Mouse (Mus musculus): ENCODE results near the gene Eif5a2. TPM values are rescaled to one million over a fixed set of nuclear protein-coding genes. Genes with fewer than 3 reads are reported as not detected.
A peak's percentile ranks its signal among the peaks of the same experiment; 100 is the strongest.

Eif5a2 gene
- total RNA-seq, 2 experiments from 2014 or later: 20.5 to 21.4 TPM

- DNase-seq (ENCODE audit: low spot score in 2 of 2): peak; percentile 94 to 98
Observed at GRCm38 (mm10) chr3:28805301-28806097, 24.4 kb downstream of the Eif5a2 start, which contains the start of gene Rpl22l1. Gene Rpl22l1, plus strand, starts transcription at chr3:28805436.

- DNase-seq (ENCODE audit: low spot score in 2 of 2): no peak
Observed at GRCm38 (mm10) chr3:28808039-28808643, 27.1 kb downstream of the Eif5a2 start.

GRCm38 (mm10) chr3:28811441-28811840, 30.4 kb downstream of the Eif5a2 start:
- DNase-seq (ENCODE audit: low spot score in 2 of 2): no peak

- peak in 1 of 2 experiments; percentile 64 for DNase-seq (ENCODE audit: low spot score in 2 of 2)
Observed at GRCm38 (mm10) chr3:28814361-28814760, 33.3 kb downstream of the Eif5a2 start.

- DNase-seq (ENCODE audit: low spot score in 2 of 2): no peak
Observed at GRCm38 (mm10) chr3:28816010-28816540, 35.0 kb downstream of the Eif5a2 start.

GRCm38 (mm10) chr3:28826272-28826671, 45.2 kb downstream of the Eif5a2 start:
- no peak for DNase-seq (ENCODE audit: low spot score in 2 of 2)

- no peak for DNase-seq (ENCODE audit: low spot score in 2 of 2)
Observed at GRCm38 (mm10) chr3:28827605-28828004, 46.5 kb downstream of the Eif5a2 start.

- DNase-seq (ENCODE audit: low spot score in 2 of 2): no peak
Observed at GRCm38 (mm10) chr3:28829454-28829853, 48.4 kb downstream of the Eif5a2 start.

- DNase-seq (ENCODE audit: low spot score in 2 of 2): no peak
Observed at GRCm38 (mm10) chr3:28836796-28837371, 55.8 kb downstream of the Eif5a2 start.

GRCm38 (mm10) chr3:28841886-28842649, 61.0 kb downstream of the Eif5a2 start:
- DNase-seq (ENCODE audit: low spot score in 2 of 2): no peak

GRCm38 (mm10) chr3:28843231-28843630, 62.2 kb downstream of the Eif5a2 start:
- DNase-seq (ENCODE audit: low spot score in 2 of 2): no peak

GRCm38 (mm10) chr3:28847115-28847514, 66.0 kb downstream of the Eif5a2 start:
- no peak for DNase-seq (ENCODE audit: low spot score in 2 of 2)

Other genes with a start within 250 kb of the Eif5a2 start
- gene Slc2a2, start 83.4 kb upstream of the Eif5a2 start, total RNA-seq (2021): not detected
- 100 to 1,000 TPM; 169 to 191 TPM for gene Rpl22l1, start 24.2 kb downstream of the Eif5a2 start, total RNA-seq (2021)
- not detected for gene Gm1527, start 111.3 kb downstream of the Eif5a2 start, total RNA-seq (2021)